Mouse (Mus musculus): ENCODE measurements at regions not wholly inside any gene's neighbourhood (a gene's known extent, or its start where the extent isn't known, plus 50 kb on each side); places are given as distances from the start of the nearest gene placed in this dataset.

- Histone ChIP-seq H3K9me3 (ENCODE audit: control insufficient read depth, low read length) (no peaks in the 10 kb centered on the region), H3K4me2 (replicated peaks) (no peak overlapping the region), H3K27me3 (ENCODE audit: control insufficient read depth, insufficient read depth, low read length) (no peaks in the 10 kb centered on the region), H3K9ac (no peak overlapping the region), H3K4me3 (replicated peaks; ENCODE audit: low read length) (no peak overlapping the region), H3K4me1 (replicated peaks; ENCODE audit: control insufficient read depth, insufficient read depth, low read length) (0 out of 2 replicates have a peak, but pooled peaks cover 4% of the 10 kb centered on the region), H3K27ac (no peak overlapping the region), H3K36me3 (replicated peaks; ENCODE audit: control insufficient read depth, insufficient read depth) (no peaks in the 10 kb centered on the region)
- 44% methylated on average over 7 of the region's 7 CpGs for WGBS
- ATAC-seq (ENCODE audit: low FRiP score) (no peak), DNase-seq (ENCODE audit: low spot score) (no peak)
Observed at GRCm38 (mm10) chr2:50693784-50694350, 397.3 kb upstream of the Mmadhc start.

GRCm38 (mm10) chr2:50690120-50691103 lies 393.8 kb upstream of the Mmadhc start:
- DNase-seq (ENCODE audit: low spot score): no peak
- H3K27me3 ChIP-seq (ENCODE audit: control insufficient read depth, insufficient read depth, low read length): no peaks in the 10 kb centered on the region
- 0 out of 2 replicates have a peak, but pooled peaks cover 4% of the 10 kb centered on the region for H3K4me1 ChIP-seq (replicated peaks; ENCODE audit: control insufficient read depth, insufficient read depth, low read length)
- no peak overlapping the region for H3K27ac ChIP-seq
- H3K4me3 ChIP-seq (replicated peaks; ENCODE audit: low read length): no peak overlapping the region
- no peaks in the 10 kb centered on the region for H3K36me3 ChIP-seq (replicated peaks; ENCODE audit: control insufficient read depth, insufficient read depth)
- no peak overlapping the region for H3K9ac ChIP-seq
- no peak overlapping the region for H3K4me2 ChIP-seq (replicated peaks)
- ATAC-seq (ENCODE audit: low FRiP score): no peak
- 80% methylated on average over 11 of the region's 11 CpGs for WGBS
- H3K9me3 ChIP-seq (ENCODE audit: control insufficient read depth, low read length): no peaks in the 10 kb centered on the region

- Histone ChIP-seq H3K36me3 (replicated peaks; ENCODE audit: control insufficient read depth, insufficient read depth) (no peaks in the 10 kb centered on the region), H3K4me2 (replicated peaks) (no peak overlapping the region), H3K9ac (no peak overlapping the region), H3K4me1 (replicated peaks; ENCODE audit: control insufficient read depth, insufficient read depth, low read length) (no peaks in the 10 kb centered on the region), H3K9me3 (ENCODE audit: control insufficient read depth, low read length) (no peaks in the 10 kb centered on the region), H3K27ac (no peak overlapping the region), H3K27me3 (ENCODE audit: control insufficient read depth, insufficient read depth, low read length) (no peaks in the 10 kb centered on the region), H3K4me3 (replicated peaks; ENCODE audit: low read length) (no peak overlapping the region)
- DNase-seq (ENCODE audit: low spot score) (no peak), ATAC-seq (ENCODE audit: low FRiP score) (no peak)
- 88% methylated on average over 10 of the region's 10 CpGs for WGBS
Observed at GRCm38 (mm10) chr2:50687672-50688151, 391.1 kb upstream of the Mmadhc start.

- no peak overlapping the region for H3K4me2 ChIP-seq (replicated peaks)
- WGBS: 70% methylated on average over 5 of the region's 5 CpGs
- no peaks in the 10 kb centered on the region for H3K36me3 ChIP-seq (replicated peaks; ENCODE audit: control insufficient read depth, insufficient read depth)
- H3K27me3 ChIP-seq (ENCODE audit: control insufficient read depth, insufficient read depth, low read length): no peaks in the 10 kb centered on the region
- no peaks in the 10 kb centered on the region for H3K4me1 ChIP-seq (replicated peaks; ENCODE audit: control insufficient read depth, insufficient read depth, low read length)
- no peak overlapping the region for H3K4me3 ChIP-seq (replicated peaks; ENCODE audit: low read length)
- H3K9me3 ChIP-seq (ENCODE audit: control insufficient read depth, low read length): no peaks in the 10 kb centered on the region
- ATAC-seq (ENCODE audit: low FRiP score) (no peak), DNase-seq (ENCODE audit: low spot score) (no peak)
- H3K27ac ChIP-seq: no peak overlapping the region
- H3K9ac ChIP-seq: no peak overlapping the region
Observed at GRCm38 (mm10) chr2:50687222-50687621, 390.6 kb upstream of the Mmadhc start.

DNA sequence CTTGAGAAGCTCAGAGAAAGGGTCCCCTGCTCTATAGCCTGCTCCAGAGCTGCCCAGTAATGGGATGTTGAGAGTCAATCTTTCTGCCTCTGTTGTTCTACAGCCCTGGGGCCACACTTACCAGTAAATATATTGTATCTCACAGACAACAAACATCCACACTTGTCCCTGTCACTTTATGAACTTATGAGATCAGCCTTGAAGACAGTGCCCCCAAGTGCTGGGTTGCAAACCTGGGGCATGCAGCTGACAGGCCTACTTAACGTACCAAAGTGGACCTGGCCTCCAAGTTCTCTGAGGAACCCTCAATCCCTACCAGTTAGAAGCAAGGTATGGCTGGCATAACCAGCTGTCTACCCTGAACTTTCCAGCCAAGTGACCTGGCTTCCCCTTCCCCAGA lies 380.9 kb upstream of the Mmadhc start:
- WGBS: 89% methylated on average over 1 of the region's 1 CpGs
- Histone ChIP-seq H3K4me2 (replicated peaks) (no peak overlapping the region), H3K36me3 (replicated peaks; ENCODE audit: control insufficient read depth, insufficient read depth) (no peaks in the 10 kb centered on the region), H3K4me3 (replicated peaks; ENCODE audit: low read length) (no peak overlapping the region), H3K27me3 (ENCODE audit: control insufficient read depth, insufficient read depth, low read length) (no peaks in the 10 kb centered on the region), H3K9me3 (ENCODE audit: control insufficient read depth, low read length) (no peaks in the 10 kb centered on the region), H3K9ac (no peak overlapping the region), H3K27ac (no peak overlapping the region), H3K4me1 (replicated peaks; ENCODE audit: control insufficient read depth, insufficient read depth, low read length) (no peaks in the 10 kb centered on the region)
- no peak for DNase-seq (ENCODE audit: low spot score)
- ATAC-seq (ENCODE audit: low FRiP score): no peak

DNA sequence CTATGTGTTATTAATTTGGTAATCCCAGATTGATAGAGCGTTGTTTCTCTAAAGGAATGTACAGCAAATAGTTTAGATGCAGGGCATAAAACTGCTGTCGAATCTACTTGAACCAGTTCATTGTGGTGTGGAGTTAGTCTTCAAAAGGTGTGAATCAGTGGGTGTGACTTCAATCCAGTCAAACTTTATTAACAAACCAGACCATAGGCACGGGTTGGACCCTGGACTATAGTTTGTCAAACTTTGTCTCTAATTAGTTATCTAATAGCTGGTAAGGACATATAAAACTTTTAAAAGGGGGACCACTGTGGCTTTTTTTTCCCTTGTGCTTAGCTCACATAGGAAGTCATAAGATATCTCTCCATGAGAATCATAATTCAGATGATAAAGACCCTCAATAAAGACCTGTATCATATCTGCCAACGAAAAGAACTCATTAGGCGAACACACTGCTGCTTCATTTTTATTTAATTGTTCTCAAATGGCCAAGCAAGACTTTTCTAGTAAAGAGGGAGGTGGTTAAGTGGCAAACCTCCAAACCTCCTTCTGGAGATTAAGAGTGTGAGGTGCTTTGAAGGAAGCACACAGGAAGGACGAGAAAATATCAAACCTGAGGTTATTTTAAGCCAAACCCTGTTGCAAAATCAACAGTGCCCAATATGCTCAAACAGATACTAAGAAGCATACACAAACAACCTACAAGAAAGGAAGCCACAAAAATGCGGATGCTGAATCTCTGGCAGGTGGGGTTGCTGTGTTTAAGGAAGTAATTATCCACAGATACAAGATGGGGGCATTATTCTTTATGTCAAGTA lies 379.3 kb upstream of the Mmadhc start:
- ATAC-seq (ENCODE audit: low FRiP score): no peak
- Histone ChIP-seq H3K36me3 (replicated peaks; ENCODE audit: control insufficient read depth, insufficient read depth) (no peaks in the 10 kb centered on the region), H3K9me3 (ENCODE audit: control insufficient read depth, low read length) (no peaks in the 10 kb centered on the region), H3K27me3 (ENCODE audit: control insufficient read depth, insufficient read depth, low read length) (no peaks in the 10 kb centered on the region), H3K4me1 (replicated peaks; ENCODE audit: control insufficient read depth, insufficient read depth, low read length) (no peaks in the 10 kb centered on the region), H3K4me2 (replicated peaks) (no peak overlapping the region), H3K4me3 (replicated peaks; ENCODE audit: low read length) (no peak overlapping the region), H3K9ac (no peak overlapping the region), H3K27ac (no peak overlapping the region)
- DNase-seq (ENCODE audit: low spot score): no peak
- 91% methylated on average over 7 of the region's 7 CpGs for WGBS

- H3K4me3 ChIP-seq (replicated peaks; ENCODE audit: low read length): no peak overlapping the region
- no peak for DNase-seq (ENCODE audit: low spot score)
- 90% methylated on average over 3 of the region's 3 CpGs for WGBS
- H3K4me2 ChIP-seq (replicated peaks): no peak overlapping the region
- no peak for ATAC-seq (ENCODE audit: low FRiP score)
- no peaks in the 10 kb centered on the region for H3K36me3 ChIP-seq (replicated peaks; ENCODE audit: control insufficient read depth, insufficient read depth)
- H3K9ac ChIP-seq: no peak overlapping the region
- H3K9me3 ChIP-seq (ENCODE audit: control insufficient read depth, low read length): no peaks in the 10 kb centered on the region
- no peak overlapping the region for H3K27ac ChIP-seq
- no peaks in the 10 kb centered on the region for H3K27me3 ChIP-seq (ENCODE audit: control insufficient read depth, insufficient read depth, low read length)
- no peaks in the 10 kb centered on the region for H3K4me1 ChIP-seq (replicated peaks; ENCODE audit: control insufficient read depth, insufficient read depth, low read length)
Observed at GRCm38 (mm10) chr2:50674856-50675175, 378.2 kb upstream of the Mmadhc start.

DNA sequence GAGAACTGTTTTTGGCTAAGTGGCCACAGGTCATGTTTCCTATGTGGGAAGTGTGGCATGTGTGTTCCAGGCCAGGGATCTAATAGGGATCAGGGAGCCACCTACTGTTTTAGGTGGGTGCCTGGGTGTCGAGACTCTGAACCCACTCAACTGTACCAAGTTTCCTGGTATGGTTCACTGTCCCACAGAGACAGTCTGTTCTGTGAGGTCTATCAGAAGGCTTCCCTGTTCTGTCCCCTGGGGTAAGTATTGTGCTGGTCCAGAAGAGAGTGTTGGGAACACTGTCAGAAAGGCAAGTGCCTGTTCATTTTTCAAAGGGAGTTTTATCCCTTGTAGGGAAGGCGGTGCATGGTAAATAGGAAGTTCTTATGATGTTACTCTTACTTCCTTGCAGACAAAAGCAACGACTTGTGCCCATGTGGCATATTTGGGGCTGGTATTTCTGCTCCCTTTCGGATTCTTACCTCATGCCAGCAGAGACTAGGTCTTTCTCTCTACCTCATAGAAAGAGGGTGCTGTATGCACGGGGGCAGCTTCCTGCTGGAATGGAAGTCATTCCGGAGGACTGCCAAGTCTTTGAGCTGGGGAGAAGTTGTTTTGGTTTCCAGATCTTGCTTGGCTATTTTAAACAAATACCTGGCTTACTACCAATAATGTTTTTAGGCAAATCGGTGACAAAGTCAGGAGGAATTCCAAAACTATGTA lies 377.7 kb upstream of the Mmadhc start:
- DNase-seq (ENCODE audit: low spot score) (no peak), ATAC-seq (ENCODE audit: low FRiP score) (no peak)
- 93% methylated on average over 7 of the region's 7 CpGs for WGBS

GRCm38 (mm10) chr2:50669297-50669696 lies 372.7 kb upstream of the Mmadhc start:
- no peaks in the 10 kb centered on the region for H3K9me3 ChIP-seq (ENCODE audit: control insufficient read depth, low read length)
- no peaks in the 10 kb centered on the region for H3K4me1 ChIP-seq (replicated peaks; ENCODE audit: control insufficient read depth, insufficient read depth, low read length)
- H3K36me3 ChIP-seq (replicated peaks; ENCODE audit: control insufficient read depth, insufficient read depth): no peaks in the 10 kb centered on the region
- no peak for DNase-seq (ENCODE audit: low spot score)
- no peak overlapping the region for H3K4me2 ChIP-seq (replicated peaks)
- no peak overlapping the region for H3K4me3 ChIP-seq (replicated peaks; ENCODE audit: low read length)
- H3K9ac ChIP-seq: no peak overlapping the region
- no peak overlapping the region for H3K27ac ChIP-seq
- H3K27me3 ChIP-seq (ENCODE audit: control insufficient read depth, insufficient read depth, low read length): no peaks in the 10 kb centered on the region
- ATAC-seq (ENCODE audit: low FRiP score): no peak

More for the DNA sequence above, 377.7 kb upstream of the Mmadhc start:
- Histone ChIP-seq H3K4me3 (replicated peaks; ENCODE audit: low read length) (no peak overlapping the region), H3K27ac (no peak overlapping the region), H3K4me1 (replicated peaks; ENCODE audit: control insufficient read depth, insufficient read depth, low read length) (no peaks in the 10 kb centered on the region), H3K9ac (no peak overlapping the region), H3K9me3 (ENCODE audit: control insufficient read depth, low read length) (no peaks in the 10 kb centered on the region), H3K4me2 (replicated peaks) (no peak overlapping the region), H3K27me3 (ENCODE audit: control insufficient read depth, insufficient read depth, low read length) (no peaks in the 10 kb centered on the region), H3K36me3 (replicated peaks; ENCODE audit: control insufficient read depth, insufficient read depth) (no peaks in the 10 kb centered on the region)
